Mouse (Mus musculus): ENCODE measurements at regions not wholly inside any gene's neighbourhood (a gene's known extent, or its start where the extent isn't known, plus 50 kb on each side); places are given as distances from the start of the nearest gene placed in this dataset.
A peak's percentile ranks its signal among the peaks of the same experiment; 100 is the strongest.
"Not testable (repeated sequence)": the region's sequence is repeated elsewhere in the genome, so short reads cannot be mapped to it uniquely, and the experiment has no call there.

DNA sequence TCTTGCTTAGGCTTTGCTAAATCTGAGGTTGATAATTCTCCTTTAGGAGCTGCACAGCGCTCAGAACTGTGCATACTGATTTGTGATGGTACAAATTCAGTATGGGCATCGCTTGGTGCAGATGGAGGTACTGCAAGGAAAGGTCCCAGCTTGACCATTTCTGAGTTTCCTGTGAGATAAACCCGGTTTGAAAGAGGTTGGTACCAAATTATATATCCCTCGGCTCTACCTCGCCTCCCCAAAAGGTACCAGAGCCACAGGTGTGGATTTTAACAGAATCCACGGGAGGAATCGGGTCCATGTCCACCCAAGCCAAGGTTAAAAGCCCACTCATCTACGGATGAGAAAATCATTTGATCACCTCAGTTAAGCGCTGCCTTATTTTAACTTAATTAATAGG, 172.5 kb upstream of the Zfp808 start:
- H3K27me3 ChIP-seq (ENCODE audit: control insufficient read depth, insufficient read depth, low read depth, low read length); ATAC-seq (ENCODE audit: low read depth); H3K36me3 ChIP-seq (ENCODE audit: control insufficient read depth, insufficient read depth); H3K4me2 ChIP-seq (ENCODE audit: low read depth, low read length); H3K4me3 ChIP-seq (ENCODE audit: low read depth, low read length); H3K27ac ChIP-seq (ENCODE audit: low read length); H3K9ac ChIP-seq (ENCODE audit: low read depth, low read length); H3K9me3 ChIP-seq (replicated peaks; ENCODE audit: control insufficient read depth, low read length); H3K4me1 ChIP-seq (ENCODE audit: control insufficient read depth, low read depth, low read length): not testable (repeated sequence)
- 60% methylated on average over 8 of the region's 9 CpGs for WGBS (ENCODE audit: insufficient replicate concordance)

DNA sequence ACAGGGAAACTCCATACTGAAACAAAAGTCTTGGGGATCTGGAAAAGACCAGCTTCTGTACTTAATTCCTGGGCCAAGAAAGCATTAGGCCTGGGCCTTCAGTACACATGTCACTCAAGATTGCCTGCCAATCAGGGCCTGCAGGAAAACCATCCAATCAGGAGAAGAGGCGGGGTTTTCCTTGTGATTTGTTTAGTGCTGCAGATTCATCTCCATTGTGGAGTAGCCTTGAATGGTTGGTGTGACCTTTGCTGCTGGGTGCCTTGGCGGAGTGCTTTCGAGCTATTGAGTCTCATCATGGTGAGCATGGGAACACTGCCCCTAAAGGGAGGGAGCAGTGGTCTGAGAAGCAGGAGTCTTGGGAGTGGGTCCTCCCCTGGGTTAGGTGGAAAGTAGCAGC, 150.8 kb upstream of the Zfp808 start:
- not testable (repeated sequence) for H3K4me1 ChIP-seq (ENCODE audit: control insufficient read depth, low read depth, low read length); H3K9ac ChIP-seq (ENCODE audit: low read depth, low read length); H3K9me3 ChIP-seq (replicated peaks; ENCODE audit: control insufficient read depth, low read length); H3K4me3 ChIP-seq (ENCODE audit: low read depth, low read length); H3K4me2 ChIP-seq (ENCODE audit: low read depth, low read length); ATAC-seq (ENCODE audit: low read depth); H3K36me3 ChIP-seq (ENCODE audit: control insufficient read depth, insufficient read depth); H3K27me3 ChIP-seq (ENCODE audit: control insufficient read depth, insufficient read depth, low read depth, low read length); H3K27ac ChIP-seq (ENCODE audit: low read length)
- WGBS (ENCODE audit: insufficient replicate concordance): 64% methylated on average over 3 of the region's 3 CpGs

DNA sequence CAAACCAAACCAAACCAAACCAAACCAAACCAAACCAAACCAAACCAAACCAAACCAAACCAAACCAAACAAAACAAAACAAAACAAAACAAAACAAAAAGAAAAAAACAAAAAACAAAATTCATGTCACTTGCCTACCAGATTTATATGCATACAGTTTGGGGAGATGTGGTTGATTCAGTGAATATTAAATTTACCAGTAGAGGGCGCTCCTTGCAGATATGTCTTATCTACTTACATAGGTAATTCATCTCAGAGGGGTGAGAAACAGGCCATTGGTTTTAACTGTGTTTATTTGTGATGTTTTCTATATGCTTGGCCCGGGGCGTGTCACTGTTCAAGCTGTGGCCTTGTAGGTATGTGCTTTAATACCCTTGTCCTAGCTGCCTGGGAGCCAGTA, 133.2 kb upstream of the Zfp808 start:
- not testable (repeated sequence) for H3K27me3 ChIP-seq (ENCODE audit: control insufficient read depth, insufficient read depth, low read depth, low read length); H3K27ac ChIP-seq (ENCODE audit: low read length); H3K4me2 ChIP-seq (ENCODE audit: low read depth, low read length); H3K4me1 ChIP-seq (ENCODE audit: control insufficient read depth, low read depth, low read length); H3K4me3 ChIP-seq (ENCODE audit: low read depth, low read length); H3K36me3 ChIP-seq (ENCODE audit: control insufficient read depth, insufficient read depth); H3K9ac ChIP-seq (ENCODE audit: low read depth, low read length); H3K9me3 ChIP-seq (replicated peaks; ENCODE audit: control insufficient read depth, low read length); ATAC-seq (ENCODE audit: low read depth)
- 56% methylated on average over 3 of the region's 3 CpGs for WGBS (ENCODE audit: insufficient replicate concordance)

- not testable (repeated sequence) for H3K4me3 ChIP-seq (ENCODE audit: low read depth, low read length); H3K4me1 ChIP-seq (ENCODE audit: control insufficient read depth, low read depth, low read length); ATAC-seq (ENCODE audit: low read depth); H3K27me3 ChIP-seq (ENCODE audit: control insufficient read depth, insufficient read depth, low read depth, low read length); H3K27ac ChIP-seq (ENCODE audit: low read length); H3K9me3 ChIP-seq (replicated peaks; ENCODE audit: control insufficient read depth, low read length); H3K36me3 ChIP-seq (ENCODE audit: control insufficient read depth, insufficient read depth); H3K9ac ChIP-seq (ENCODE audit: low read depth, low read length)
- WGBS (ENCODE audit: insufficient replicate concordance): 2% methylated on average over 6 of the region's 6 CpGs
- peak overlapping the region; percentile 31 for H3K4me2 ChIP-seq (ENCODE audit: low read depth, low read length)
Measured at GRCm38 (mm10) chr13:61998803-61999202, 130.9 kb upstream of the Zfp808 start.

GRCm38 (mm10) chr13:62007321-62007720, 122.4 kb upstream of the Zfp808 start:
- not testable (repeated sequence) for H3K4me1 ChIP-seq (ENCODE audit: control insufficient read depth, low read depth, low read length); H3K36me3 ChIP-seq (ENCODE audit: control insufficient read depth, insufficient read depth); H3K27me3 ChIP-seq (ENCODE audit: control insufficient read depth, insufficient read depth, low read depth, low read length); H3K4me2 ChIP-seq (ENCODE audit: low read depth, low read length); ATAC-seq (ENCODE audit: low read depth); H3K9me3 ChIP-seq (replicated peaks; ENCODE audit: control insufficient read depth, low read length); H3K4me3 ChIP-seq (ENCODE audit: low read depth, low read length); H3K27ac ChIP-seq (ENCODE audit: low read length); H3K9ac ChIP-seq (ENCODE audit: low read depth, low read length)
- WGBS (ENCODE audit: insufficient replicate concordance): 68% methylated on average over 1 of the region's 1 CpGs

- WGBS (ENCODE audit: insufficient replicate concordance): 2% methylated on average over 22 of the region's 22 CpGs
- not testable (repeated sequence) for H3K27me3 ChIP-seq (ENCODE audit: control insufficient read depth, insufficient read depth, low read depth, low read length)
- peak; percentile 85 for ATAC-seq (ENCODE audit: low read depth)
Measured at GRCm38 (mm10) chr13:62015424-62016167, 114.1 kb upstream of the Zfp808 start.

DNA sequence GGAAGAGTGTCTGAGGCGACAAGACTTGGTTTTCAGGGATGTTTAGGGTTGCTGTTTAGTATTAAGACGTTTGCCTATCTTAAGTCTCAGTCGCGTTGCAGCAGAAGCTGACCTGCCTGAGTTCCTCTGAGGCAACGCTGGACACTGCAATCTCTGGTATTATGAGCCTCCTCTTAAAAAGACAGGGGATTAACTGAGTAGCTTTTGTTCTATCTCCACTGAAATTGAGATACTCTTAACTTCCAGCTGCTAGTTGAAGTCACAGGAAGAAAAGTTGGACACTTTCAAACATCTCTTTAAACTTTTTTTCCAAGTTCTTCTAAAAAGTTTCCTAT, 113.6 kb upstream of the Zfp808 start:
- H3K4me1 ChIP-seq (ENCODE audit: control insufficient read depth, low read depth, low read length); H3K9me3 ChIP-seq (replicated peaks; ENCODE audit: control insufficient read depth, low read length); H3K36me3 ChIP-seq (ENCODE audit: control insufficient read depth, insufficient read depth); H3K27me3 ChIP-seq (ENCODE audit: control insufficient read depth, insufficient read depth, low read depth, low read length): not testable (repeated sequence)
- WGBS (ENCODE audit: insufficient replicate concordance): 0% methylated on average over 5 of the region's 5 CpGs
- peak overlapping the region; percentile 72 for H3K4me3 ChIP-seq (ENCODE audit: low read depth, low read length)
- peak overlapping the region; percentile 56 for H3K4me2 ChIP-seq (ENCODE audit: low read depth, low read length)
- 0 out of 2 replicates have a peak overlapping the region, but pooled peaks have one; percentile 21 for H3K27ac ChIP-seq (ENCODE audit: low read length)
- H3K9ac ChIP-seq (ENCODE audit: low read depth, low read length): peak overlapping the region; percentile 66
- peak; percentile 43; the same call in 1 of the 2 replicates for ATAC-seq (ENCODE audit: low read depth)

More at GRCm38 (mm10) chr13:62015424-62016167, 114.1 kb upstream of the Zfp808 start:
- H3K27ac ChIP-seq (ENCODE audit: low read length): 0 out of 2 replicates have a peak overlapping the region, but pooled peaks have one; percentile 21
- peak overlapping the region; percentile 72 for H3K4me3 ChIP-seq (ENCODE audit: low read depth, low read length)
- peak overlapping the region; percentile 56 for H3K4me2 ChIP-seq (ENCODE audit: low read depth, low read length)
- H3K9ac ChIP-seq (ENCODE audit: low read depth, low read length): peak overlapping the region; percentile 66
- H3K4me1 ChIP-seq (ENCODE audit: control insufficient read depth, low read depth, low read length); H3K9me3 ChIP-seq (replicated peaks; ENCODE audit: control insufficient read depth, low read length); H3K36me3 ChIP-seq (ENCODE audit: control insufficient read depth, insufficient read depth): not testable (repeated sequence)

DNA sequence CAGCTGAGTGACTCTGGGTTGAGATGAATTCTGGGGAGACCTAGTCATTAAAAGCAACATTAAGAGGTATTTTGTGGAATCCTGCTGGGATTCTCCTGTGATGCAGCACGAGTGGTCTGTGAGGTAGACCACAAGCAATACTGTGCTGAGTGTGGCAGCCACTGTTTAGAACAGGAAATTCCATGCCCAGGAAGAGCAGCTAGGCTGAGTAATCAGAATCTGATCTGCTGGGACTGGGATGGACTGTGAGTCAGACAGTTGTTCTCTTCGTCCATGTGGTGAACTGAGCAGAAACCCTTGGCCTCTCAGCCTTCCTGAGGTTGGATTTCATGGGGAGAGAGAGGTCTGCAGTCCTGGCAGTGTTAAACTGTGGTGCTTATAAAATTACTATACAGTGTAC, 92.0 kb upstream of the Zfp808 start:
- H3K4me2 ChIP-seq (ENCODE audit: low read depth, low read length); H3K27me3 ChIP-seq (ENCODE audit: control insufficient read depth, insufficient read depth, low read depth, low read length); H3K4me3 ChIP-seq (ENCODE audit: low read depth, low read length); H3K27ac ChIP-seq (ENCODE audit: low read length); H3K36me3 ChIP-seq (ENCODE audit: control insufficient read depth, insufficient read depth); ATAC-seq (ENCODE audit: low read depth); H3K9ac ChIP-seq (ENCODE audit: low read depth, low read length); H3K9me3 ChIP-seq (replicated peaks; ENCODE audit: control insufficient read depth, low read length); H3K4me1 ChIP-seq (ENCODE audit: control insufficient read depth, low read depth, low read length): not testable (repeated sequence)
- 61% methylated on average over 2 of the region's 2 CpGs for WGBS (ENCODE audit: insufficient replicate concordance)

DNA sequence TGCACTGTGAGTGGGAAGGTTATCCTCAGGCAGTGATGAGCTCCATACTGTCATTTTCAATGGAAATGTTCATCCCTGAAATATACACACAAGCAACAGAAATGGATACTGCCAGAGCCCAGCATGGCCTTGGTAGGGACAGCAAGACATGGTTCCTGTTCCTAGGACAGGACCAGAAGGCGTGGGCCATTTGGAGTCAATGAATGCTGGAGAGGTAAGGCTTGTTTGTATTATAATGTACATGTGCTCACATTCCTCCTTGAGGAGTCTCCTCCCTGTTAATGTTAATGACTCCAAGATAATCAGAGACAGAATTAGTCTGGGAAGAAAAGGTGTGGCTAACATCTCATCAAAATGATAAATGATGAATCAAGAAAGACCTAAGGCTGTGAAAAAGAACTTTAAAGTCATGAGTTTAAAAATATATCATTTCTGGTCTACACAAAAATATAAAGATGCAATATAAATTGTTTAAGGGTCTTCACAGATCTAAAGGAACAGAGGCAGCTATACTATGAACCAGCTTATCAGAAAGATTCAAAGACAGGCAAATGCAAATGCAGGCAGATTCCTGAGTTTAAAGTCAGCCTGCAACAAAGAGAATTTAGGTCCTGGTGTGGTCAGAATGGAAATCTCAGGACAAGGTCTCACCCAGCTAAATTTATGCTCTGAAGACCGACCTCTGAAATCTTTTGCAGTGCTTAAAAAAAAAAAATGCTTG, 51.6 kb upstream of the Zfp808 start:
- 50% methylated on average over 2 of the region's 2 CpGs for WGBS (ENCODE audit: insufficient replicate concordance)
- not testable (repeated sequence) for H3K36me3 ChIP-seq (ENCODE audit: control insufficient read depth, insufficient read depth); H3K9me3 ChIP-seq (replicated peaks; ENCODE audit: control insufficient read depth, low read length)

More for the DNA sequence above, 51.6 kb upstream of the Zfp808 start:
- H3K27ac ChIP-seq (ENCODE audit: low read length); ATAC-seq (ENCODE audit: low read depth); H3K9ac ChIP-seq (ENCODE audit: low read depth, low read length); H3K4me3 ChIP-seq (ENCODE audit: low read depth, low read length); H3K4me1 ChIP-seq (ENCODE audit: control insufficient read depth, low read depth, low read length); H3K4me2 ChIP-seq (ENCODE audit: low read depth, low read length); H3K27me3 ChIP-seq (ENCODE audit: control insufficient read depth, insufficient read depth, low read depth, low read length): not testable (repeated sequence)

All from liver, embryonic 16.5 days (tissue).